Mouse (Mus musculus): ENCODE measurements around the gene Slc7a6os.
A peak's percentile ranks its signal among the peaks of the same experiment; 100 is the strongest.
"Not testable (repeated sequence)": the region's sequence is repeated elsewhere in the genome, so short reads cannot be mapped to it uniquely, and the experiment has no call there.

Slc7a6os gene

DNA sequence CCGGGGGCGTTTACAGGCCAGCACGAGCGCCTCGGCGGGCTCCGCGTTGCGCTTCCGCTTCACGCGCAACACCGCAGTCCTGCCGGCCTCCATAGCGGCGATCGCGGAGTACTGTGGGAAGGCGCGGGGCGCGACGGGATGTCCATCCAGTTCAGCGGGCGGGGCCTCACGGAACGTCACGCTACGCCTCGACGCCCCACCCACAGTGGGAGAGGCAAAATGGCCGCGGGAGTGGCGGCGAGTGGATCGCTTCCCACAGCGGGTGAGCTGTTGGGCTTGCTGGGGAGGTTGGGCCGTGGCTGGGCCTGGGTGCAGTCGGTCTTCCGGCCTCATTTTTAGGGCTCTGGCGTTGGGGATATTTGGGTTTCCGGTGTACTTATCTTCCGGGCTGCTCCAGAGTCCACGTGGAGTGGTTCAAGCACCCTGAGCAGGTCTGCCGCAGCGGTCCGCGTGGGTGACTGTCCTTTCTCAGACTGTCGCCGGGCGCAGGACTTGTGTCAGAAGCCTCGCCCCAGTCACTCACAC is at the start of gene Slc7a6os, which contains the start of gene Prmt7:
Slc7a6os (minus strand) TSS at position 115 of the 525 bp plus-strand sequence.
Prmt7 (plus strand) TSS at position 116 of the 525 bp plus-strand sequence.
- DNase-seq, result peak; percentile 97

DNA sequence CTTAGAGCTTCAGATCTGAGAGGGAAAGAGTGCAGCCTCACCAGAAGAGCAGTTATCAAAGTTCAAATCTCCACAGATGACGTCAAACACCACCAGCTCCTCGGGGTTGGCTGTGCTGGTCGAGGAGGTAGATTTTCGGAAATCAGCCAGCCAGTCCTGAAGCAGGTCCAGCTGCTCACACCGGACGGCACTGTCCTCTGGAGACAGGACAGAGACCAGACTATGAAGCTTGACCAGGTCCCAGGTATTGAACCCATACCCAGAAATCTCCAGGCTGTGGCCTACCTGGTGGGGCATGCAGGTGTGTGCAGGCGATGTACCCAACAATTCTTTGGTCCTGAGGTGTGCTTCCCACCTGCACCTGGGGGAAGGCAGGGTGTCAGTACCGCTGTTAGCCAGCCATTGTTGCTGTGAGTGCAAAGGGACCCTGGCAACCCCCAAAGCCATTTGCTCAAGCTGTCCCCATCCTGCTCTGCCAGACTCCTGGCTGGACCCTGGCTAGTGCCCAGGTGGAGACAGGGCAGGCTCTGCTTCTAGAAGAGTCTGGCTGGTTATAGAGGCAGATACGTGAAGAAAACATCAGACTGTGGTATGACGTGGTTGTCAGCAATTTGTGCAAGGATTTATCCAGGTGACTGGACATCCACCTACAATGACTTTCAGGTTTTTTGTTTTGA is 49.0 kb upstream of the Slc7a6os start:
- no peak for DNase-seq

DNA sequence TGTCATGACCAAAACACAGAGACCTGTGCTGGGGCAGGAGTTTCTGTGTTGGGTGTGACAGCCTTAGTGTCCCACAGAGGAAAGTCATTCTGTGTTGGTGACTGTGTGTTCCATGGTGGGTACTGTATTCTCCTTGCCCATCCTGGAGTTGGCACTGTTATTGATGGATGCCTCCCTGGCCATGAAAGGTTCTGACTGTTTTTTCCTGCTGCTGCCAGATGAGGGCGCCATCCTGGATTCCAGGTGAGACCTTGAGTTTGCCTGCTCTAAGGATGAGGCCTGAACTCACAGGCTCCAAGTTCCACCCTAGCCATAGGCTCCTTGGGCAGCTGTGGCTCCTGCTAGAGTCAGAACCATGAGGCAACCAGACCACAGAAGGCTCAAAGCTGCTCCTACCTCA is 47.4 kb upstream of the Slc7a6os start:
- peak in 1 of 2 experiments; percentile 7 for DNase-seq

DNA sequence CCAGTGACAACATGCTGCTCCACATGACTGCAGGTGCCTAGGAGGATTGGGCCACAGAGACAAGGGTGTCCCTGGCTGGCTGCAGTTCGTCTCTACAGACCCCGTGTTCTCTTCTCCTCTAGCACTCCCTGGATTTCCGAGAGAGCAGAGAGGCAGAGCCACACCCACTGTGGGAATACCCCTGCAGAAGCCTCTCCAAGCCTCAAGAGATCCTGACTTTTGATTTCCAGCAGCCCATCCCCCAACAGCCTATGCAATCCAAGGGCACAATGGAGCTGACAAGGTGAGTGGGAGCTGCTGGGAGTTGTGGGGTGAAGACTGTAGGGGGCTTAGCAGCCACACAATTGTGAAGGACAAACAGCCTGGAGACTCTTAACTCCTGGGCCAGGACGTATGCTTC is 39.5 kb upstream of the Slc7a6os start:
- DNase-seq, result no peak

DNA sequence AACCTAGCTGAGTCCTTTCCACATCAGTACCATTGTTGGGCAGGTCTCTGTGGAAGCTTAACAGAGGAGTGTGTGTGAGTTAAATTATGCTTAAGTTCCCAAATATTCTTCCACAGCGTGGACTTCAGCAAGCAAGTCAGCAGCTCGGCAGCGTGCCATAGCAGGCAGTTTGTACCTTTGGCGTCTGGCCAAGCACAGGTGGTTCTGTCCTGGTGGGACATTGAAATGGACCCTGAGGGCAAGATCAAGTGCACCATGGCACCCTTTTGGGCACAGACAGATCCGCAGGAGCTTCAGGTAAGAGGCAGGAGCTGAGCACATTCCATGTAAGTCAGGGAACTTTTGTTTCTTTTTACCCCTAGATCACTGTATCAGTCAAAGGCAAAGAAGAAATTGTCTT is 26.4 kb upstream of the Slc7a6os start:
- DNase-seq, result peak; percentile 78 to 89

DNA sequence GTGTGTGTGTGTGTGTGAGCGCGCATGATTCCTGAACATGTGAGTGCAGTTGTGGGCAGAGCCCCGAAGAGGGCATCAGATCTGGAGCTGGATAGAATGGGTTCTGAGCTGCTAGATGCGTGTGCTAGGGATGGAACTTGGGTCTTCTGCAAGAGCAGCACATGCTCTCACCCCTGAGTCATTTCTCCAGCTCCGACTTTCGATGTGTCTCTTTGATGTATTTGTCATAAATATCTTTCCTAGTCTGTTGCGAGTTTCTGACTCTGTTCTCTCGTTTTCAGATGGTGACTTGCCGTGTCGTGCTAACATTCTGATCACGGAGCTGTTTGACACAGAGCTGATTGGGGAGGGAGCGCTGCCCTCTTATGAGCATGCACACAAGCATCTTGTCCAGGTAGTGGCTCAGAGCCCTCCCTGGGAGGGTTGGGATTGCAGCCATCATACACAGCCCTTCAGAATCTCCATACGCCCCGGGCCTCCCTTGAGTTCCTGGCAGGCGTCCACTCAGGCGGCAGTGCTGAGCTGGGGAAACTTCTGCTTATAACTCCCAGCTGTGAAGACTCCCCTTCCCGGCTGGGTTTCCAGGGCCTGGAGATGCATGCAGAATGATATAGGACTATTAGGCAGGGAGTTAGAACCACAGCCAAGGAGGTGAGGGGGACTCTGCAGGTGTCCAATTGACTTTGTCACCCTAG is 24.0 kb upstream of the Slc7a6os start:
- DNase-seq, result no peak

DNA sequence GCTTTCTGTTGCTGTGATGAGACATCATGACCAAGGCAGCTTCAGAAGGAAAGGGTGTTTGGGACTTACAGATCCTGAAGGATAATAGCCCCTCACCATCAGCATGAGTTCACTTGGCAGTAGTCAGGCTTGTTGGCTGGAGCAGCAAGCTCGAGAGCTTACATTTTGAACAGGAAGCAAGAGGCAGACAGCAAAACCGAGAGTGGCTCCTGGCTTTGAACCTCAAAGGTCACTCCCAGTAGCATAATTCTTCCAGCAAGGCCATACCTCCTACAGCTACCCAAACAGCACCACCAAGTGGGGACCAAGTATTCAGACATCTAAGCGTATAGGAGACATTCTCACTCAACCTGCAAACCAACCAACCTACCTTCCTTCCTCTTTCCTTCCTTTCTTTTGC is 22.0 kb upstream of the Slc7a6os start:
- DNase-seq, result no peak

DNA sequence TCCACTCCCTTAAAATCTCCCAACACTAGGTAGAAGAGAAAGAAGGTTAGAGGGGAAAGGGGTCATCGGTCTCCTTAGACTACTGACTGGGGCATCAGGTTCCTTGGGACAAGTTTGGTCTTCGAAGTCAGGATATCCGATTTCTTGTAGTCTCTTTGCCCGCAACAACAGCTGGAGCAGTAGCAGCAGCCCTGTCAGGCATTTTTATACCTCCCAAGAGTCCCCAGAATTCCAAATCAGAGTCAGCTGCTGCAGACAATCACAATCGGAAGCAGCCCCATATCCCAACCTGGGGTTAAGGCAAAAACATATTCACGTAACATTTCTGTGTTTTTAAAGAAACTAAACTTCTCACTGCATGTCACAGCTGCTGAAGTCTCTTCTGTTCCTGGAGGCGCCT is 20.8 kb upstream of the Slc7a6os start:
- DNase-seq, result no peak

DNA sequence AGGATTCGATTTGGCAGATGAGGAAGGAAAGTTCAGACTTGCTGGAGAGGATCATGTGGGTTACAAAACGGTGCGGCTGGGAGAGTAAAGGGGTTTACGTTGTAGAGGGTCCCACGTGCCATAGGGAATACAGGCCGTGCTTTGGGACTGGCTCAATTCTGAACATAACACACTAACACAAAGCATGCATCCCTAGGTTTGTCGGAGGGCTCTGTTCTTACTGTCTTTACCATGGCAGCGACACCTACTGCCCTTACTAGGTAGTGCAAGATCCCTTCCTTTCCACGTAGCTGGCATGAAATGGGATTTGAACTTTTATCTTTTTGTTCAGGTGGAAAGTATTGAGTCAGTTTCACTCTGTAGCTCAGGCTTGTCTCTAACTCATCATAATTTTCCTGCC is 15.9 kb upstream of the Slc7a6os start:
- DNase-seq, result peak; percentile 49 to 76

DNA sequence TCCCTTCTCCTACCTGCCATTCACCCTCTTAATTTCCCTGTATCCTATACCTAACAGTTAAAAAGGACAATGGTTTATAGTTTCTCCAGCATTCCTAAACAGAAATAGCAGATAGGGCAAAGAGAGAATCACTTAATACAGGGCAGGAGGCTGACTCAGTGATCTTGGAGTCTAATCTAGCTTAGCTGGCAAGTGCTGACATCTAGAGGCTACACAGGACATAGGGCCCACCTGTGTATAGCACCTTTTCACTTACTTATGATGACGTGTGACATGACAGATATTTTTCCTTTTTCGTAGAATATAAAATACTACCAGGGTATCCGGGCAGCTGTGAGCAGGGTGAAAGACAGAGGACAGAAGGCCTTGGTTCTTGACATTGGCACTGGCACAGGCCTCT is 8.9 kb upstream of the Slc7a6os start:
- no peak for DNase-seq

DNA sequence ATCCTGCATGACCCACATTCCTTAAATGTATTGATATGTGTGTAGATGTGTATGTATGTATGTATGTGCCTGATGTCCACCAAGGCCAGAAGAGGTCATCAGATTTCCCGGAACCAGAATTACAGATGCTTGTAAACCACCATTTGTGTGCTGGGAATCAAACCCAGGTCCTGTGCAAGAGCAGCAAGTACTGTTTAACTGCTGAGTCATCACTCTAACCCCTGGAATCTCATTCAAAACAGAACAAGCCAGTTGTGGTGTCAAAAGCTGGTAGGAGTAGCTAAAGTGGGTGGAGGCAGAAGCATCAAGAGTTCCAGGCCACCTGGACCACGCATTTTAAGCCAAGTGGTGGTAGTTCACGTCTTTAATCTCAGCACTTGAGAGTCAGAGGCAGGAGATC is 3.2 kb upstream of the Slc7a6os start:
- DNase-seq, result no peak

DNA sequence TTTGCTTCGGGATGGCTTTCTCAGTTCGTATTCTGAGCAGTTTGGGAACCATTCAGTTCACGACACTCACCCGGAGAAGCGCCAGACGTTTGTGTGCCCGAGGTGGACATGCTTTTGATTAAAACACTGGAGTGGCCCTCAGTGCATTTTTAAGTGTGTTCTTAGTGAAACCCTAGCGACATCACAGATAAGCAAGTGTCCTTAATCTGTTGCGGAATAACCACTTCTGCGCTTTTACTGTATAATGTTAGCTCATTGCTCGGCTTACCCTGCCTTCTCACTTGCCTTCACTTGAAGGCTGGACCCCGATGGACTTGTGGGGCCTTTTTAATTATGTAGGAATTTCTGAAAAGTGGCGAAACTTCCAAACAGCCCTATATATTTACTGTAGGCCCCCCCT is 686 bp upstream of the Slc7a6os start:
- no peak for DNase-seq

DNA sequence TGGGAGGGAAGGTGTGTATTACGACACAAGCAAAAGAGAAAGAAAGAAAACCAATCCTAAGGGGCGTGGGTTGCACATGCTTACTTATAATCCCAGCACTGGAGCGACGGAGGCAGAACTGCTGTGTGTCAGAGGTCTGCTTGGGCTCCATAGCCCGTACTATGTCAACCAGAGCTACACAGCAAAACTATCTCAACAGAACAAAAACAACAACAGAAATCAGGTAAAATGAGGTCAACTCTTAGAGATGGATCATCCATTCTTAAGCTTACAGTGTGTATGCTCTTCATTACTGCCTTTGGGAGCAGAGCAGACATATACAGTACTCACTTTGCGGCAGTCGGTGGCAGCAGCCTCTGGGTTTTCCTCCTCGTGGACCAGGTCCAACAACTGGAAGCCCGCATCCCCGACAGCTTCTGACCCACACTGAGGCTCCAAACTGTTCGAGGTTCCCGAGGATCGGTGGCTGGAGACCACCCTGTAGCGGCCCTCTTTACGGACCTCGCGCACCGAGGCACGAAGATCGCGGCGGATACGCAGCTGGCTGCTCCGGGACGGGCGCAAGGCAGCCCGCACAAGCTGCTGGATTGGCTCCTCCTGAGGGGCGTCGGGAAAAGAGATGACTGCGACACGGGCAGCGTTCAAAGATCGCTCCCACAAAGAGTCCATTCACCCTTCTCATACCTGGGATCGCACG is 552 bp downstream of the Slc7a6os start:
- peak; percentile 44 to 77 for DNase-seq

DNA sequence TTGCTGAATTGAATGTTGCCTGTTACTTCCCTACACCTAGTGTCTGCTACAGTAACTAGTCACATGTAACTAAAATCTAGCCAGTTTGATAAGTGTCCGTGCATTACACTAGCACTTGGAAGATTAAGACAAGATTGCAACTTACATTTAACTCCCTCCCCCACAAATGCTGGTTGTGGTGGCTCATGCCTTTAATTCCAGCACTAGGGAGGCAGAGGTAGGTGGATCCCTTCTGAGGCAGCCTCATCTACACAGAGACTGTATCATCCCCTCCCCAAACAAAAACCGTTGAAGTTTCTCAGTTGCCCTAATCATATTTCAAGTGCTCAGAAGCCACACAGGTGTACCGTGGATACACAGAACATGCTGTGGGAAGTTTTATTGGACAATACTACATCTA is 11.1 kb downstream of the Slc7a6os start:
- DNase-seq, result not testable (repeated sequence)

DNA sequence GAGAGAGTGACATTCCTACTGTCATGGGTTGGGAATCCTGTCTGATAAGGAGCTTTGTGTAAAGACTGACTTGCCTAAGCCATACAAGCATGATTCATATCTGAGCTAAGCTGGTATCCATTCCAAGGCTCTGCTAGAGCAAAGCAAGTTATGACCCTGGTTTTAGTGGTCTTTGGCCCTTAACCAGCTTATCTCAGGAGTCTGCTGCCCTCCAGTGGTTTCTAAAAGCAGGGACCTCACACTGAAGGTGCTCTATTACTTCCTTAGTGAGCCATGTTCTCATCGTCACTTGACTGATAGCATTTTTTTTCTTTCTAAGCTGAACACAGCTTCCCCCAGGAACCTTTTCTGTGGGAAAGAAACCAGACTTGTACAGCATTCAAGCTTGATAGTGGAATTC is 12.0 kb downstream of the Slc7a6os start:
- peak; percentile 44 to 47 for DNase-seq

DNA sequence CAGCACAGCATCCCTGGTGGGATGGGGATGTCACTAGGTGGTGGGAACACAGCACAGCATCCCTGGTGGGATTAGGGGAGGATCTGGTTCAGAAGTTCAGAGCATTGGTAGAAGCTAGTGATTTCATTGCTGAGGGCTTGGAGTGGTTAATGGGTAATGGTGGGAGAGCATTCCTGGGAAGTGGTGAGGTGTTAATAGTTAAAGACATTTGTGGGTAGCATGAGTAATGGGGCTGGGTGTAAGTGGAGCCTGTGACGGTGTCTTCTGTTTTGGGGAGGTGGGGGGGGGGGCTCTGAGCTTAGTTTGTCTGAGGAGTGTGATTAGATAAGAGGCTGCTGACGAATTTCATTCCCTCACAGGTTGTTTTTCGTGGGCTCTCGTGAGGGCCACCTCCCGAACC is 16.7 kb downstream of the Slc7a6os start:
- no peak for DNase-seq

DNA sequence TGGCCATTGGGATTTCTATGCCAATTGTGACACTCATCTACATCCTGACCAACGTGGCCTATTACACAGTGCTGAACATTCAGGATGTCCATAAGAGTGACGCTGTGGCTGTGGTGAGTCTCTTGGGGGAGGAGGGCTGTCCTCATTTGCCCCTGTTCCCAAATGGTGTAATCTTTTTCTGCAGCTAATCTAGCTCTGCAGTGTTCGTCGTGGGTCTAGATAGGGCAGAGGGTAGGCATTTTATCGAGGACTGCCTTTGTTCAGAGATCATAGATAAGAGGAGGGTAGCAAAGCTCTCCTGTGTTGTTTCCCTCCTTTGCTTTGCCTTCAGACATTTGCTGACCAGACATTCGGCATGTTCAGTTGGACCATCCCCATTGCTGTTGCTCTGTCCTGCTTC is 17.6 kb downstream of the Slc7a6os start:
- DNase-seq, result no peak

DNA sequence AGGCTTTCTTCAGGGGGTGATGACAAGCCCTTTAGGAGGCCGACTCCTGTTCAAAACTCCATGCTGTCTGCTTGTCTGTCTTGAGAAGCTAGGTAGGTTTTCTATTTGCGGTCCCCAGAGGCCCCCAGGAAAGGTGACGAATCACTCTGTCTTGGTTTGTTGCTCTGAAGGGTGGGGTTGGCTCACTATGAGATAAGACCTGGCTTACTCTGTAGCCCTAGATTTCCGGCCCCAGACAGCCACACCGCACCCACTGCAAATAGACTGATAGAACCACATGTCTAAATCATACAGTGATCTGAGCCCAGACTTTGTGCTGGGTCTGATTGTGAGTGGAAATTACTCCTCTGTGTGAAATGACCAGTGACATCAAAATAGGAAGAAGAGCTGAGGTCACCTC is 19.1 kb downstream of the Slc7a6os start:
- DNase-seq, result no peak

DNA sequence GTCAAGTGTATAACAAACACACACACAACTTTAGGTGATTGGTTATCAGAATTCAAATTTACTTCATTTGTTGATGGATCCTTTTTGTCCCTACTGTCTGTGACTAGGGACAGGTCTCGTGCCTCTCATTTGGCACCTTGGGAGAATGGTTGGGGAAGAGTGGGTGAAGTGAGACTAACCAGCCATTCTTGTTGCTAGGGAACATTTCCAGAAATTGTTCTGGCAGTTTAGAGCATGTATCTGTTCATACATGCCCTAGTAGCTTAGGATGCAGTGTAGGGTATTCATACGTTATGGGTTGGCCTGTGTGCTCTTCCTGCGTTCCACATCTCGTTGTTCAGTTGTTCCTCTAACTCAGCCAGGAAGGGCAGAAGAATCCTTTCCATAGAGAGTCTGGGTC is 21.6 kb downstream of the Slc7a6os start:
- no peak for DNase-seq

DNA sequence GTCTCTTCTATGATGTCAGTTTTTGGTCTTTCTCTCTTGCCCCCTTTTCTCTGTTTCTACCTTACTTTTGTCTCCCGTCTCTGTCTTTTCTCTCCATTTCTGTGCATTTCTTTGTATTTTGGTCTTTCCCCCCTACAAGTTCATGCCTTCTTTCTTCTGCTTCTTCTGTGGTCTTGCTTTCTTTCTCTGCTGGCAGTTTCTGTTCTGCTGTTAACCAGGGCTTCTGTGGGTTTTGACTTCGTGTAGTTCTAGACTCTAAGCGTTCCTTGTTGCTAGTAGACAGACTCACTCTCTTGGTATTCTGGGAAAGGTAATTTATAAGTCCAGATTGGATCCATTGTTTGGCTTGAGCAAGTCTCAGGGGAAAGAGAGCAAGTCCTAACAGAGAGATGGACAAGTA is 24.3 kb downstream of the Slc7a6os start:
- DNase-seq, result no peak

DNA sequence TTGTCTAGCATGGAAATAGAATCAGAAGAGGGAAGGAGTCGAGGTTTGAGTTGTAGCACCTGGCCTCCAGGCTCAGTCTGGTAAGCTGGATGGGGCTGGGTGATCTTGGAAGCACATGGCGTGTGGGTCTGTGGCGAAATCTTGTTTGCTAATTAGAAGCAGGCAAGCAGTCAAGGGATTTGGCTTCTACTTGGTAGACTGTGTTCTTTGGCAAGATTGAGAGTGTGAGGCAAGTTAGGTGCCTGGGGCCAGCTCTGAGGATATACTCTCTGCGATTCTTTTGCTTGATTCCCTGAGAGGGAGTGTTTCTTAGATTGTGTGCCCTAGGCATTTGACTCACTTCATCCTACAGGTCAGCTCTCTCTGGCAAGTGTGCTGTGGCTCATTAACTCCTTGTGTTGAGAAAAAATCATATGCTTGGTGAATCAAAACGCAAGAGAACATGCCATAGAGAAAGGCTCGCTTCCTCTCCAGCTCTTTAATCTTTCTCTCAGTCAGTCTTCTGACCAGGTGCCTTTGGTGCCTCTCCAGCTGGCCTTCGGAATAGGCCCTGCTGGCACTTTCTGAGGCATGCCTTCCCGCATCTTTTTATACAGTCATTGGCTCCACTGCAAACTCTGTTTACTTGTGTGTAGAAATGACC is 25.0 kb downstream of the Slc7a6os start:
- peak in 1 of 2 experiments; percentile 40 for DNase-seq

DNA sequence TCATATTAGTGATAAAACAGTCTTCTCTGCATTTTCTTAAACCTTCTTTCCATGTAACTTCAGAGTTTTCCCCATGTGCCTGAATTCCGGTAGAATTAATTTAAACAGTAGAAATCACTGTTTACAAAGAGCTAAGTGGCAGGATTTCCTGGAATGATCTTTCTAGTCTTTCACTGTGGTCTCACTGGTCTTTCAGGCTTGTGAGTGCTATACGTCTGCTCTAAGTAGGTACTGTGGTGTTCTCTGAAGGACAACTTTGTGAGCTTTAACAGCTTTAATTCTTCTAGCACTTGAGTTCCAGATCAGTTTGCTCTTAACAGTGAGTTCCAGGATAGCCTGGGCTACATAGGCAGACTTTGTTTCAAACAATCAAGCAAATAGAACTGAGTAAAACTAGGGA is 32.3 kb downstream of the Slc7a6os start:
- no peak for DNase-seq

DNA sequence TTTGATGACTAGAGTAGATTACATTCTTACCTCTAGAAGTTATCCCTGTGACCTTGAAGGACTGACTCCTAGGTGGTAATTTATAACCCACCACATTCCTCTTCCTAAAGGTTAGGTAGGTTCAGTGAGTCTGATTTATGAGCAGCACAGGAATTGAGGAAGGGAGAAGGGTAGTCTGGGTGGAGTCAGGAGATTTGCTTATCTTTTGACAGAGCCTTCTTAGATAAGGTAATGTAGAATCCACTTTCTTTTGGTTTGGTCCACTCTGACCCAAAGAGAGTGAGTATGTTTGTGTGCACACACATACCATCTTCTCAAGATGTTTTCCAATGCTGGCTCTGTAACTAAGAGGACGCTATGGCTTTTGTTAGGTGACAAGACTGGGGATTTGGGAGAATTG is 33.1 kb downstream of the Slc7a6os start:
- no peak for DNase-seq

All from kidney, postnatal 25 days (tissue).